Mouse (Mus musculus) kidney, postnatal 36 days (tissue): ENCODE data around the gene Tecr.

Experiments used
- DNase-seq, 2 experiments: peaks; one replicate each; pipeline ENCODE4 v3.0.0; 2021 to 2022; ENCODE audit warnings: mixed read lengths in 2 of 2

Gene Tecr

GRCm38 (mm10) chr8:83562669-83563068 lies 45.1 kb downstream of the Tecr start:
- DNase-seq = no peak

DNA sequence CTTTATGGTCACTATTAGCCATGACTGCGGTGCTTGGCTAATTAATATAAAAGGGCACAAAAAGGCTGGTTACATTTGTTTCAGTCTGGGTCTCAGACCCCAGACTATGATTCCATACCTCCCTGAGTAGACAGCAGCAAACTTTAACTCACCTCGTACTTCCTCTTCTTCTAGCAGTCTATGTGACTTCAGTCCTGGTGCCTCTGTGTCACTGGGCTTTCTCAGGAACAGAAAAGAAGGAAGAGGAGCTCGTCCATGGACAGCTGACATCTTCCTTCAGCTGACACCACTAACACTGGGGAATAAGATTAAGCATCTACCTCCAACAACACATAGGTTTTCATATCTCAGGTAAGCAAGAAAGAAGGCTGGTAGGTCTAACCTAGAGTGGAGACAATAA lies 72.0 kb downstream of the Tecr start, which contains the start of gene Olfr370:
Gene Olfr370 (plus strand): TSS at position 45 of the 400 bp plus-strand sequence.
- DNase-seq = no peak

GRCm38 (mm10) chr8:83534802-83535201 lies 73.0 kb downstream of the Tecr start:
- no peak for DNase-seq
